Comparison of ENCODE assay signal across 8 mouse cellular contexts in the genomic region with DNA sequence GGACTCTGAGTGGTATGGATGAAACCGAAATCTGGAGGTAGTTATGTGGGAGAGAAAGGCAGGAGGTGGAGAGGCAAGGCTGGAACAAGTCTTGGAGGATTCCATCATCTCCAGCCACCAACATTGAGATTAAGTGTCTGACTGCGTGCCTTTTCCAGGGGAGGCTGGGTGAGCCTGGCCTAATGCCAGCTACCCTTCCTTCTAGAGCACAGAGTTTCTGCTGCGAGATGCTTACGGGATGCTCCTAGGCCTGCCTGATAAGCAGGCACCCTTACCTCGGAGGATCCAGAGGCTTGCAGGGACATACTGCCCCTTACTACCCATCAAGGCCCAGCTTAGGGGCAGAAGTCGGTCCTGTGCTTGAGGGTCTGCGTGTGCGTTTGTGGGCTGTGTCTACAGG. TPM values are rescaled to one million over a fixed set of nuclear protein-coding genes. Genes with fewer than 3 reads are reported as not detected.
DNase-seq lines count a peak whose midpoint lies in the region; ATAC-seq and TF ChIP-seq lines count a peak whose summit lies in the region.

No protein-coding gene starts in this region.

- H3K4me1 ChIP-seq in kidney, embryonic 15.5 days: peaks cover 49% of the 10 kb centered on the region
- H3K4me1 ChIP-seq in cortical plate, adult 2 months (ENCODE audit: control insufficient read depth, insufficient read depth, low read length): peaks cover 6% of the 10 kb centered on the region
- H3K4me1 ChIP-seq in hindbrain, embryonic 16.5 days (ENCODE audit: control insufficient read depth, insufficient read depth, low read depth, low read length): peaks cover 30% of the 10 kb centered on the region
- H3K4me1 ChIP-seq in midbrain, embryonic 15.5 days: peaks cover 40% of the 10 kb centered on the region

- ATAC-seq in kidney, embryonic 15.5 days (replicated peaks; ENCODE audit: low FRiP score): no peak
- ATAC-seq in hindbrain, embryonic 16.5 days: no peak
- no peak for ATAC-seq in midbrain, embryonic 15.5 days (replicated peaks)

- no peaks in the 10 kb centered on the region for H3K9me3 ChIP-seq in kidney, embryonic 15.5 days (replicated peaks)
- H3K9me3 ChIP-seq in hindbrain, embryonic 16.5 days (ENCODE audit: control insufficient read depth, low read length): no peaks in the 10 kb centered on the region
- H3K9me3 ChIP-seq in midbrain, embryonic 15.5 days: no peaks in the 10 kb centered on the region

- peak overlapping the region; percentile 74 for H3K4me3 ChIP-seq in kidney, embryonic 15.5 days (replicated peaks)
- H3K4me3 ChIP-seq in cortical plate, adult 2 months (ENCODE audit: insufficient read depth, low read length): peak overlapping the region; percentile 35; the same call in 1 of the 2 replicates
- peak overlapping the region; percentile 87 for H3K4me3 ChIP-seq in hindbrain, embryonic 16.5 days (ENCODE audit: low read length)
- H3K4me3 ChIP-seq in midbrain, embryonic 15.5 days: peak overlapping the region; percentile 89

- no peak for TF ChIP-seq CTCF in cortical plate, adult 2 months (IDR thresholded peaks at IDR 0.05; ENCODE audit: extremely low read depth, insufficient read depth, low read length)

- no peak overlapping the region for H3K27ac ChIP-seq in kidney, embryonic 15.5 days
- H3K27ac ChIP-seq in cortical plate, adult 2 months (ENCODE audit: insufficient read depth, low read length): no peak overlapping the region
- H3K27ac ChIP-seq in hindbrain, embryonic 16.5 days (ENCODE audit: low read depth, low read length): no peak overlapping the region
- peak overlapping the region; percentile 97; the same call in 1 of the 2 replicates for H3K27ac ChIP-seq in midbrain, embryonic 15.5 days

- no peak for TF ChIP-seq POLR2A in cortical plate, adult 2 months (IDR thresholded peaks at IDR 0.05; ENCODE audit: extremely low read depth, insufficient read depth, low read length)

- H3K36me3 ChIP-seq in kidney, embryonic 15.5 days: peaks cover 25% of the 10 kb centered on the region; the same call in 1 of the 2 replicates
- H3K36me3 ChIP-seq in hindbrain, embryonic 16.5 days (ENCODE audit: control insufficient read depth, insufficient read depth, low read length): peaks cover 9% of the 10 kb centered on the region
- H3K36me3 ChIP-seq in midbrain, embryonic 15.5 days (replicated peaks): peaks cover 3% of the 10 kb centered on the region; the same call in 1 of the 2 replicates

- no peak for DNase-seq in kidney, adult 9 months
- no peak for DNase-seq in embryo, embryonic 10.5 days (ENCODE audit: low spot score)
- no peak for DNase-seq in left cerebral cortex, adult 8-10 months (ENCODE audit: low spot score in 2 of 2)
- no peak for DNase-seq in thymus, postnatal 4 days

- peak overlapping the region; percentile 49 for H3K9ac ChIP-seq in kidney, embryonic 15.5 days
- H3K9ac ChIP-seq in hindbrain, embryonic 16.5 days (ENCODE audit: low read depth, low read length): peak overlapping the region; percentile 94
- H3K9ac ChIP-seq in midbrain, embryonic 15.5 days: peak overlapping the region; percentile 98

- peaks cover 18% of the 10 kb centered on the region for H3K27me3 ChIP-seq in kidney, embryonic 15.5 days
- no peaks in the 10 kb centered on the region for H3K27me3 ChIP-seq in hindbrain, embryonic 16.5 days (replicated peaks; ENCODE audit: control insufficient read depth, insufficient read depth, low read length)
- no peaks in the 10 kb centered on the region for H3K27me3 ChIP-seq in midbrain, embryonic 15.5 days (replicated peaks)

- whole genome bisulfite sequencing in kidney, embryonic 15.5 days: 61% methylated on average over 8 of the region's 8 CpGs
- 52% methylated on average over 7 of the region's 8 CpGs for WGBS in hindbrain, embryonic 16.5 days
- 63% methylated on average over 8 of the region's 8 CpGs for WGBS in midbrain, embryonic 15.5 days

- H3K4me2 ChIP-seq in kidney, embryonic 15.5 days: peak overlapping the region; percentile 97
- H3K4me2 ChIP-seq in hindbrain, embryonic 16.5 days (ENCODE audit: low read length): peak overlapping the region; percentile 89
- H3K4me2 ChIP-seq in midbrain, embryonic 15.5 days: peak overlapping the region; percentile 96

RNA-seq across cellular contexts. Expression of a gene that starts 4.0 kb away (rescaled TPM):
- polyA plus RNA-seq in kidney, embryonic 15.5 days (2015; fragmentation: Nextera tagmentation; extraction: Ambion mirVana): 5.6 and 7.6 TPM in 2 replicates
- 112 and 116 TPM in 2 replicates for polyA plus RNA-seq in cortical plate, adult 2 months (2012; rRNA removed)
- 19.1 and 22.4 TPM in 2 replicates for polyA plus RNA-seq in hindbrain, embryonic 16.5 days (2015; fragmentation: Nextera tagmentation; extraction: Ambion mirVana)
- 24.0 and 24.2 TPM in 2 replicates for polyA plus RNA-seq in midbrain, embryonic 15.5 days (2015; fragmentation: Nextera tagmentation; extraction: Ambion mirVana)
- total RNA-seq in left cerebral cortex, adult 8-10 months (2022): 100 to 1,000 TPM; 217 to 228 (median 217) TPM

RNA-seq across cellular contexts. Expression of a gene that starts 4.8 kb away (rescaled TPM):
- polyA plus RNA-seq in kidney, embryonic 15.5 days (2015; fragmentation: Nextera tagmentation; extraction: Ambion mirVana): 409 and 443 TPM in 2 replicates
- polyA plus RNA-seq in cortical plate, adult 2 months (2012; rRNA removed): 234 and 244 TPM in 2 replicates
- 341 and 379 TPM in 2 replicates for polyA plus RNA-seq in hindbrain, embryonic 16.5 days (2015; fragmentation: Nextera tagmentation; extraction: Ambion mirVana)
- polyA plus RNA-seq in midbrain, embryonic 15.5 days (2015; fragmentation: Nextera tagmentation; extraction: Ambion mirVana): 318 and 320 TPM in 2 replicates
- total RNA-seq in left cerebral cortex, adult 8-10 months (2022): 100 to 1,000 TPM; 117 to 147 (median 123) TPM

RNA-seq across cellular contexts. Expression of a gene that starts 11.6 kb away (rescaled TPM):
- polyA plus RNA-seq in kidney, embryonic 15.5 days (2015; fragmentation: Nextera tagmentation; extraction: Ambion mirVana): 0.14 and 0.32 TPM in 2 replicates
- polyA plus RNA-seq in cortical plate, adult 2 months (2012; rRNA removed): 0.10 and 0.15 TPM in 2 replicates
- 0.35 and 0.45 TPM in 2 replicates for polyA plus RNA-seq in hindbrain, embryonic 16.5 days (2015; fragmentation: Nextera tagmentation; extraction: Ambion mirVana)
- 0.55 and 0.65 TPM in 2 replicates for polyA plus RNA-seq in midbrain, embryonic 15.5 days (2015; fragmentation: Nextera tagmentation; extraction: Ambion mirVana)
- total RNA-seq in left cerebral cortex, adult 8-10 months (2022): under 1 TPM in 3 of 4 experiments, not detected in 1; 0.43 to 0.74 (median 0.49) TPM

RNA-seq across cellular contexts. Expression of a gene that starts 12.6 kb away (rescaled TPM):
- polyA plus RNA-seq in kidney, embryonic 15.5 days (2015; fragmentation: Nextera tagmentation; extraction: Ambion mirVana): 96.5 and 105 TPM in 2 replicates
- 35.3 and 36.5 TPM in 2 replicates for polyA plus RNA-seq in cortical plate, adult 2 months (2012; rRNA removed)
- 37.3 and 48.6 TPM in 2 replicates for polyA plus RNA-seq in hindbrain, embryonic 16.5 days (2015; fragmentation: Nextera tagmentation; extraction: Ambion mirVana)
- polyA plus RNA-seq in midbrain, embryonic 15.5 days (2015; fragmentation: Nextera tagmentation; extraction: Ambion mirVana): 52.3 and 53.5 TPM in 2 replicates
- 10 to 100 TPM; 16.0 to 20.0 (median 18.6) TPM for total RNA-seq in left cerebral cortex, adult 8-10 months (2022)

RNA-seq across cellular contexts. Expression of a gene that starts 15.3 kb away (rescaled TPM):
- not detected in 2 replicates for polyA plus RNA-seq in kidney, embryonic 15.5 days (2015; fragmentation: Nextera tagmentation; extraction: Ambion mirVana)
- polyA plus RNA-seq in cortical plate, adult 2 months (2012; rRNA removed): not detected in 2 replicates
- polyA plus RNA-seq in hindbrain, embryonic 16.5 days (2015; fragmentation: Nextera tagmentation; extraction: Ambion mirVana): not detected in 2 replicates
- not detected in 2 replicates for polyA plus RNA-seq in midbrain, embryonic 15.5 days (2015; fragmentation: Nextera tagmentation; extraction: Ambion mirVana)
- total RNA-seq in left cerebral cortex, adult 8-10 months (2022): not detected

Comparison
In these comparisons a context has a peak if more than half of its experiments do, and no peak if none do; other contexts are left out.
1. H3K4me3 ChIP-seq: peak in every context shown above with its lines; median percentile 89 in midbrain, embryonic 15.5 days; 87 in hindbrain, embryonic 16.5 days; 74 in kidney, embryonic 15.5 days; 35 in cortical plate, adult 2 months.